Mouse (Mus musculus) layer of hippocampus, adult 9-11 months (tissue): ENCODE data around the gene Nfatc3.
"Not testable (repeated sequence)": the region's sequence is repeated elsewhere in the genome, so short reads cannot be mapped to it uniquely, and the experiment has no call there.

Experiments
- DNase-seq: peaks from one replicate; pipeline ENCODE4 v3.0.0; 2022

Nfatc3 gene

GRCm38 (mm10) chr8:106058731-106059612 is at the start of gene Nfatc3:
Gene Nfatc3 (plus strand): TSS chr8:106058840.
- peak; percentile 97 for DNase-seq

DNA sequence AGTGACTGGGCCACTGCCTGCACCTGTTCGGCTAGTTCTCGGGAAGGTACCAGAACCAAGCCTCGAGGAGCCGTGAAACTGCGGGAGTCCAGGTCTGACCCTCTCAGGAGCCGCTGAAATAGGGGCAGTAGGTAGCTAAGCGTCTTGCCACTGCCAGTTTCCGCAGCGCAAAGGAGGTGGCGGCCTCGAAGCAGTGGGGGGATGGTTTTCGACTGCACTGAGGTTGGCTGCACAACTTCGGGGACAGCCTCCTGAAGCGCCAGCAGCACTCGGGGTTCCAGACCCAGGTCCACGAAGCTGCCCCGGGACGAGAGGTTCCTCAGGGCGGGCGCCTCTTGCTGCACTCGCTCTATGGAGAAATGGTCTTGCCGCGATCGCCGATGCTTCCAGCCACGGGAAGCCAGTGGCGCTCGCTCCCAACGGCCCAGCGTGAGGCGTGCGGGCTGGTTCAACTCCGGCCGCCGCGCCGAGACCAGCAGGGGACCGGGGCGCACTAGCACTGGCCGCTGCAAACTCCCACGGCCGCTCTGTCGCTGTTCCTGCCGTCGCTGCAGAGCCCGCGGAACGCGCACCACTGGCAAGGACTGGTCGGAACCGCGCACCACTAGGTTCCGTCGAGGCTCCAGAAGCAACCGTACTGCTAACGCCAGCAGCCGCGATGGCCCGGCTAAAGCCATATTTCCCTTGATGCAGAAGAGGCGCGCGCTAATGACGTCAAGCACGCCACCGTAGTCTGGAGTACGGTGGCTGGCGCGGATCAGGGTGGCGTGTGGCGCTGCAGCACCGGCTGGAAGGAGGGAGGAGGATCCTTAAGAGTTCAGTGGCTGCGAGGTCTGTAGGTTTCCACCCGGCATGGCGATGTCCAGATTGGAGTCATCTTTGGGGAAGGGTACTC is 47.6 kb upstream of the Nfatc3 start:
- DNase-seq = peak; percentile 92

GRCm38 (mm10) chr8:106011643-106011986 is 47.0 kb upstream of the Nfatc3 start, which contains the start of gene Ddx28:
Gene Ddx28 (minus strand): TSS chr8:106011882.
- DNase-seq = no peak

DNA sequence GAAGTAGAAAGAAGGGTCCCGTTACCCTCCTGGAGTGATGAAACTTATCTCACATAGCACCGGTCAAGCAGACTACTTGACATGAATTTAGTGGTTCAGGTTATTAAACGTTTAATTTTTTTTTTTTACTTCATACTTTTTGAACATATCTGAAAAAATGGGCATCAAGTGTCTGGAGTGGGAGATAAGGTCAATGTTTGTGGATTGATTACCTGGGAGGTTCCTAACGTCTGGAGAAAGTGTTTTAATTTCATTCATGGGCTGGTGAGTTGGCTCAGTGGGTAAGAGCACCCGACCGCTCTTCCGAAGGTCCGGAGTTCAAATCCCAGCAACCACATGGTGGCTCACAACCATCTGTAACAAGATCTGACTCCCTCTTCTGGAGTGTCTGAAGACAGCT is 46.4 kb upstream of the Nfatc3 start:
- DNase-seq = not testable (repeated sequence)

- no peak for DNase-seq
Observed at GRCm38 (mm10) chr8:106016284-106016683, 42.4 kb upstream of the Nfatc3 start.

GRCm38 (mm10) chr8:106017130-106017529 is 41.5 kb upstream of the Nfatc3 start:
- no peak for DNase-seq

- DNase-seq = no peak
Observed at GRCm38 (mm10) chr8:106018039-106018438, 40.6 kb upstream of the Nfatc3 start.

DNA sequence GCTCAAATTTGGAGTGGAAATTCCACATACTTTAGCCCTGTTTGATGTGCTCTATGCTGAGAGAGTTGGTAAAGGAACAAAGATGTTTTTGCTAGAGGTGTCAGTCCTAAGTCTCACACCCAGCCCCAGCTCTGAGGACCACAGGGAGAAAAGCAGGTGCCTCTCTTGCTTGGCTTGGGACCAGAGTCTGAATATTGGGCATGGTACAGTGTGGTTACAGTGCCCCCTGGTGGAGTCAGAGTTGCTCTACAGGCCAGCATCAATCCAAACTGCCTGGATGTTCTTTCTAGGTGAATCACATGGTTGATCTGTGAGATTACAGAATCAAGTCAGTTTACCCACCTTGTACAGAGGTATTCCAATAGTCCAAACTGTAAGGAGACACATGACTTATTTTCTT is 36.2 kb upstream of the Nfatc3 start:
- peak; percentile 40 for DNase-seq

DNA sequence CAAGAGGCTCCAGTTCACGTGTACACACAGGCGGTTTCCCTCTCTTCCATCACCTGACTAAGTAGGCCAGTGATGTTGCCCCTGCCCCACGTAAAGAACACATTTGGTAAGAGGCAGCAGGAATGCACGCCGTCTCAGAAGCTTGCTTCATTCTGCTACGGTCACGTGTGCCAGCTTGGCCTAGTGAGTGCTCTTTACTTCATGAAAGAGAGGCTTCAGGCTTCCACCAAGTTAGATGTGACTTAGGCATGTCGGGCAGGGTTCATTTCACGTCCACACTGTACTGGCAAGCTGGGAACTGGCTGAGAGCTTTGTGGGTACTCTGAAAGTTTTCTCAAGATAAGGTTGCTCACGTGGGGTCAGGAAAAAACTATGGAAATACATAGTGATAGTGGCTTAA is 19.9 kb upstream of the Nfatc3 start:
- DNase-seq = no peak

DNA sequence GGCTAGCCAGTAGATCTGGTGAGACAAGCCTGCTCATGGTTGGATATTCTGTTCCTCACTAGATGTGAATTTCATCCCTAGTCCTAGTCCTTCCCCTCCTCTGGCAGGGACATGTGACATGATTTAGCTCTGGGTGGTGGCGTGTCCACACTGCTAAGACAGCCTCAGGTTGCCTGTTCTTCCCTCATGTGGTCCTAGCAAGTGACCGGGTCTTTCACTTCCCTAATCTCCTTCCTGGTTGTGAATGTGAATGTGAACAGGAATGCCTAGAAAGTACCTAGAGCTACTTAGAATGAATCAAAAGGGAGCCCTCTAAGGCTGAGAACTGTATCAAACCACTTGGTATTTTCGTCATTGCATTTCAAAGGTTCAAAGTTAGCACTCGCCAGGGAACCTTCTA is 19.0 kb upstream of the Nfatc3 start:
- DNase-seq = no peak

GRCm38 (mm10) chr8:106040218-106040617 is 18.4 kb upstream of the Nfatc3 start:
- DNase-seq = no peak

DNA sequence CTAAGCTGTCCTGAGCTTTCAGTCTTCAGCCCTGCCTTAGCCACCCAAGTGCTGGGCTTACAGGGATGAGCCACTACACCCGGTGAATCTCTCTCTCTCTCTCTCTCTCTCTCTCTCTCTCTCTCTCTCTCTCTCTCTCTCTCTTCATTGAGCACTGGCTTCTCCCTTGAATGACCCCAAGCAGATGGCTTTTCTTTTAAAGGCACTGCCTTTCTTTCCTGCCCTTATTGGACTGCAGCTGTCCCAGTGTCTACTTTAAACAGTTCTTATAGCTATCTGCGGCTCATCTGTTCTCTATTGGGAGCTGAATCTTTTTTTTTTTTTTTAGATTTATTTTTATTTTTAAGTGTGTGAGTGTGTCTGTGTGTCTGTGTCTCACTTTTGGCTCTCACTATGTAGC is 15.6 kb upstream of the Nfatc3 start:
- DNase-seq = no peak

DNA sequence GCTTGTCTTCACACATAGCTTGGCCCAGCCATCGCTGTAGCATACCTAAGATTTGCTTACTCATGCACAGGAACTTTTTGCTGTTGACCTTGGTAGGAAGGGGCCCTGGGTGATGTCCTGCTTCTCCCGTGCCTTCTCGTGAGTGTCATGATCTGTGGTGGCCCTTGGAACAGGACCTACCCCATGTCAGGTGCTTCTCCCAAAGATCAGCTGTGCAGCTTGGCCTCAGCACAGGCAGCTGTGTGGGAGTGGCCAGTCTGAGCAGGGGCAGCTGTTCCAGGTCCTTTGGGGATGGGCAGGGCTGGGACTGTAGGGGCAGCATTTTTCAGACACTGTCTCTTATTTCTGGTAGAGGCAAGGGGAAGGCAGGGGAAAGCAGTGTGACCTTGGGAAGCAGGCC is 14.5 kb upstream of the Nfatc3 start:
- no peak for DNase-seq

GRCm38 (mm10) chr8:106046872-106047559 is 11.6 kb upstream of the Nfatc3 start:
- no peak for DNase-seq

DNA sequence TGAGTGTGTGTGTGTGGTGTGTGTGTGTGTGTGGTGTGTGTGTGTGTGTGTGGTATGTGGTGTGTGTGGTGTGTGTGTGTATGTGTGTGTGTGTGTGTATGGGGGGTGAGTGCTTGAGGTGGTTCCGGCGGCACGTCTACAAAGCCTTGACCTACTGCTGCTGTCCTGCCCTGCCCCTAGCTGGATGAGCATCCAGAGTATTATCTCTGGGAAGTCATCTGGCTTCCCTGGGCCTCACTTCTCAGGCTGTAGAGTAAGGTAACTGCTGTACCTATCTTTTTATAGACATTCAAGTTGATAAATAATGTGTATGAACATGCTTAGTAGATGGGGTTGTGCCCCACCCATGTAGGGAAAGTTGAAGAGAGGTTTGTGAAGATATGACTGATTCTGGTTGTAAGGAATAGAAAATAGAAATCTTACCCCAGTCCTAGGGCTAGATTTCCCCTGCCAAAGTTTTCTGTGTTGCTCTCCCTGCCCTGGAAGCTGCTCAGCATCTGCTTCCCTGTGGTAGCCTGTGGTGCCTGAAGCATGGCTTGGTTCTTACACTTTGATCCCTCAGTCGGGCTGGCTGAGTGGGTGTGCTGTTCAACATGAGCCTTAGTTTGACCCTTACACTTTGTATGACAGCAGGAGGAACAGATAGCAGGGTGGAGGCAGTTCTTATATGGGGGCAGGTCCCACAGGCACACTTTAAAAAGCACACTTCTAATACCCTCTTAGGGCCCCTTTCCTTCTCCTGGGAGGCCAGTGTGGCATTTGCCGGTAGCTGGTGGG is 10.6 kb upstream of the Nfatc3 start:
- DNase-seq = no peak

DNA sequence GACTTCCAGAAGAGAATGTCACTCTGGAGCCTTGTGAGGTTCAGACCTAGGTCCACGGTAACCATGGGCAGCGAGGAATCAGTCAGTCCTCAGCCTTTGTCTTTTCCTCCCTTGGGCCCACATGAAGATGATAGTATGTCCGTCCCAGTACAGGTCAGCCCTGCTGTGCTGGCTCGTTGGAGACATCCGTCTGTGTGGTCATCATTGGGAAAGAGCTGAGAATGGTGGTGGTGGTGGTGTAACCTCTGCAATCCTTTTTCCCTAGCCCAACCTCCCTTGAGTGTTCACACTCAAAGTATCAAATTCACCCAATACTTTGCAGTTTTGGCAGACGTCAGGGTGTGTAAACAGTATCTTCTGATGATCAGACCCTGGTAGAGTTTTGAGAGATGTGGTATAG is 8.8 kb upstream of the Nfatc3 start:
- no peak for DNase-seq

- no peak for DNase-seq
Observed at GRCm38 (mm10) chr8:106051068-106051467, 7.6 kb upstream of the Nfatc3 start.

DNA sequence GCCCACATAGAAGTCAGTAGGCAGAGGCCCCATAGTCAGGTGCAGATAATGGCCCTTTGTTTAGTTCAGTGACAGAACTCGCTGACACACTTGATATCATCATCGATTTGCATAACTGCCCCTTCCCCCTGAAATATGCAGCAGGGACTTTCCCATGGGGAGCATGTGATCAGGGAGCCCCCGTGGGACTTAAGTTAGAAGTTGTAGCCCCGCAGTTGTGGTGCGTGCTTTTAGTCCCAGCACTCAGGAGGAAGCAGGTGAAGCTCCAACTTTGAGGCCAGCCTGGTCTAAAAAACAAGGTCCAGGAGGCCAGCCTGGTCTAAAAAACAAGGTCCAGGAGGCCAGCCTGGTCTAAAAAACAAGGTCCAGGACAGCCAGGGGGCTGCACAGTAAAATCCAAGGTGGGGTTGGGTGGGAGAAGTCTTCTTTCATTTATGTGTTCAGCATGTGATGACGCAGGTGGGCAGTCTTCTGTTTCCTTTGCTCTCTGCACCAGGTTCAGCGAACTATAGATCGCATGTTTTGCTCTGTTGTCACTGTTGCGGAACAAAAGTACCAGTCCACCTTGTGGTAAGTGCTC is 6.0 kb upstream of the Nfatc3 start:
- peak; percentile 52 for DNase-seq

DNA sequence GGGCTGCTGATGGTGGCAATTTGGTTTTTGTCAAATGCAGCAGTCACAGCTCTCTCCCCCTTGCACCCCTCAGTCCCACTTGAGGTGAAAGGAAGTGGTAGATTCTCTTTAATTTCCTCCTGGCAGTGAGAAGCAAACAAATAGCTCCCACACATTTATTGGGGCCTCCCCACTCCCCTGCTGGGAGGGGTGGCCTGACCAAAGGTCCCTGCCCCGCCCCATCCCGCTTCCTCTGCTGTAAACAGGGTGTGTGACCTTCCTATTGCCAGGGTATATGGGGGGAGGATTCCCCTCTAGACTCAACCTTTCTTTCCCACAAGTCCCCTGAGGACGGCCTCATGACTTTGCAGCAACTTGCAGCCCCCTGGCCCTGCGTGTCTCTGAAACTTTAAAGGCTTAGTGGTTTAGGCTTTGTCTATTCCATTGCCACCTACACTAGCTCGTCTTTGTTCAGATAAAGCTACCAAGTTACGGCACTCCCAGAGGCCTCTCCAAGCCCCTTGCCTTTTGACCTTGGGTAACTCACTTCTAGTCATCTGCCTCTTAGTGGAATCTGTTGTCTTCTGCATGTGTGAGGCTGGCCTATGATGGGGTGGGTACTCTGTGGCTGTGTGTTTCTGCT is 4.3 kb upstream of the Nfatc3 start:
- DNase-seq = no peak

GRCm38 (mm10) chr8:106055038-106055437 is 3.6 kb upstream of the Nfatc3 start:
- DNase-seq = no peak

DNA sequence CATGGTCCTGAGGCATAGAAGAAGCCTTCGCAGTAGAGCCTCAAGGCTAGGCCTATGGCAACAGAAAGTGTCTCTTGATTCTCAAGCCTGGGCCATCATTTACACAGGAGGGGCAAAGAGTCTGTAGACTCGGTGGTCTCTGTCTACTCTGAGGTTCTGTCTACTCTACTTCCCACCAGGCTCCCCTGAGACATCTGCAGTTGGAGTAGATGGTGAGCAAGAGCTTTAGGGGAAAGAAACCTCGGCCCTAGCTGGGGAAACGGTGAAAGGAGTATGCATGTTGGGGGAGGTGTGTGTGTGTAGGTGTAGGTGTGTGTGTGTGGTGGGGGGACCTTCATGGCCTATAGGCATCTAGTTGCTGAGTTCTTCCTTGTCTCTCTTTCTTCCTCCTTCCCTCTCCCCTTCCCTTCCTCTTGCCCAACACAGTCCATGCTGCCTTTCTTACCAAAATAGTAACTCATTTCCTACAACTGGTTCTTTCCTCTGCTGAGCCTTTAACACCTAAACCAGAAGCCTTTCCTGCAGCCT is 2.1 kb upstream of the Nfatc3 start:
- DNase-seq = no peak
